Mouse (Mus musculus) c-Kit-positive CD71-negative TER-119-negative erythroid progenitor cells, embryonic 14.5 days (primary cell): ENCODE measurements around the gene Speg.

Source experiments
- DNase-seq: peaks from one replicate; pipeline ENCODE4 v3.0.0-alpha.2; 2013; ENCODE audit warnings: low read depth

Gene Speg

DNA sequence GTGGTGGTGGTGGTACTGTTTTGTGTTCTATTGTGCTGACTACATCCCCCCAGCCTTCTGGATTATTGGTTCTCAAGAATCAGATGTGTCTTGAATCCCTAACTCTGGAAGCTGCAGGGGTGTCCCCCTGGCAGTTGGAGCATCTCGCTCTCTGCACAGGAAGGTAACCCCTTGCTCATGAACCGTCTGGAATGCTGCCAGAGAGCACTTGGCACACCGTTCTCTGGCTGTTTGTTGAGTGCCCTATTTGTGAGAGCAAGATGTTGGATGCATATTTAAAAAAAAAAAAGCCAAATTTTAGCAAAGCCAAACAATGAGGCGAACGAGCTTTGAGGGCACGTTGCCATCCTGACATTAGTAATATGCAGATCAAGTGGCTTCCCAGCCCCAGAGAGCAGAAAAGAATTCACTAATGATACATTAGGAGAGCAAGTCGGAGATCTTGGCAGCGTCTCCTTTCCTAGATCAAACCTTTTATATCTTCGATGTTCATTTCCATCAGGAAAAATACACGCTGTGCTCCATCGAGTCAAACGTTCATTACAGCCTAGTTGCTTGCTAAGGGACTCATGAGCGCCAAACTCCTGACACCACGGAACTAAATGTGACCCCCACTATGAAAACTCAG lies 9.5 kb upstream of the Speg start:
- no peak for DNase-seq

GRCm38 (mm10) chr1:75369360-75369983 lies 5.6 kb upstream of the Speg start:
- DNase-seq = no peak

DNA sequence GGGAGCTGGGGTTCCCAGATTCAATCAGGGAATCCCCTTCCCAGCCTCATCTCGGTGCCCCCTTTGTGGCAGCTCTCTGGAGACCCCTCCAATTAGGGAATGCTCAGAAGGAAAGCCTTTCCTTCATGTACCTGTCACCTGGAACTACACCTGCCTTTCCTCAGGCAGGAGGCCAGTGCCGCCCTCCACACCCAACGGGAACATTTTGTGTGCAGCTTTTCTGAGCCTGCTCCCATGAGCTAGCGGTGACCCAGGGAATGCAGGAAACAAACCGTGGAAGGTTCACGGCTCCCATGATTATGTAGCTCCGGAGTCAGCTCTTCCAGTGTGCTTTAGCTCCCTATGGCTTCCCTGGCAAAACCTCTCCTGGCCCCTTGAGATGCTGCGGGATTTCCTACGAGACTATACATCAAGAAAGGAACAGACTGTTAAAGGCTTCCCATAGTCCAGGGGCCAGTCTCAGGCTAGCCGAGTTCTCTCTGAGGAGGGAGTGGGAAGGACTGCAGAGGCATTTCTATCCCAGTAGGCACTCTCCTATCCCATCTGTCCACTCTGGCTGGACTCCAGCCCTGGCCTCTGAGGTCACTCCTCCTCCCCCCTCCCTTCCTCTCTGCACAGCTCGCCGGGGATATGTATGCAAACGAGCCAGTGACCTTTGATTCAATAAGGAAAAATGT lies 5.0 kb upstream of the Speg start:
- no peak for DNase-seq

GRCm38 (mm10) chr1:75371317-75372095 lies 3.6 kb upstream of the Speg start:
- no peak for DNase-seq

DNA sequence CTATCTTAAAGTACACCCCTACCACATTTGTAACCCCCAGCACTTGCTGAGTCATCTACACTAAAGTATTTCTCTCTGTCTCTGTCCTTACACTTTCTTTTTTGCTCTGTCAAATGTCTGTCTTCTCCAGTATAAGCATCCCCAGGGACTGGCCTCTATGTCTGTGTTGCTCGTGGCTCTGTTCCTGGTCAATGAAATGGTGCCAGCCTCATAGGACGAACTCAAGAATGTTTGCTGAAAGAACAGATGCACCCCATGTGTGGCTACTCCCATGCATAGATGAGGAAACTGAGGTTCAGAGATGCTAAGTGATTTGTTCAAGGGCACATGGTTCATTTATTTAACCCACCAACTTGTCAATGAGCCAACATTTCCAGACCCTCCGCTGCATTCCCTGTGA lies 2.6 kb upstream of the Speg start:
- DNase-seq = no peak

GRCm38 (mm10) chr1:75373276-75373675 lies 1.8 kb upstream of the Speg start:
- DNase-seq = no peak

DNA sequence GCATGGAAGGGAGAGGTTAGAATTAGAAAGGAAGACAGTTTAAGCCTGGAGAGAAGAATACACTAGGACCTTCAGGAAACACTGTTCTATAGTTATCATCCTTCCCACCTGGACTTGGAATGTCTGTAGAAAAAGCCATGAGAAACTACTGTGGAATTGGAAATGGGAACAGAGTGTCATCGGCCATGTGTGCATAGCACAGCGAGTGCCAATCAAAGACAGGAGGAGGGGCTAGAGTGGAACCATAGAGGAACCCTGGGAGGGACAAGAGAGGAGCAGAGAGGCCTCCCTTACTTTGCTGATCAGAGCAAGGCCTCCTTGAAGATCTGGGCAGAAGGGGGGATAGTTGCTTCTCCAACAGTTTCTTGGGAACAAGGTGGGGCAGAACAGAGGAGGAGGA lies 4.1 kb downstream of the Speg start:
- no peak for DNase-seq

GRCm38 (mm10) chr1:75379931-75380330 lies 4.8 kb downstream of the Speg start:
- no peak for DNase-seq

GRCm38 (mm10) chr1:75380951-75381350 lies 5.9 kb downstream of the Speg start:
- DNase-seq = no peak

DNA sequence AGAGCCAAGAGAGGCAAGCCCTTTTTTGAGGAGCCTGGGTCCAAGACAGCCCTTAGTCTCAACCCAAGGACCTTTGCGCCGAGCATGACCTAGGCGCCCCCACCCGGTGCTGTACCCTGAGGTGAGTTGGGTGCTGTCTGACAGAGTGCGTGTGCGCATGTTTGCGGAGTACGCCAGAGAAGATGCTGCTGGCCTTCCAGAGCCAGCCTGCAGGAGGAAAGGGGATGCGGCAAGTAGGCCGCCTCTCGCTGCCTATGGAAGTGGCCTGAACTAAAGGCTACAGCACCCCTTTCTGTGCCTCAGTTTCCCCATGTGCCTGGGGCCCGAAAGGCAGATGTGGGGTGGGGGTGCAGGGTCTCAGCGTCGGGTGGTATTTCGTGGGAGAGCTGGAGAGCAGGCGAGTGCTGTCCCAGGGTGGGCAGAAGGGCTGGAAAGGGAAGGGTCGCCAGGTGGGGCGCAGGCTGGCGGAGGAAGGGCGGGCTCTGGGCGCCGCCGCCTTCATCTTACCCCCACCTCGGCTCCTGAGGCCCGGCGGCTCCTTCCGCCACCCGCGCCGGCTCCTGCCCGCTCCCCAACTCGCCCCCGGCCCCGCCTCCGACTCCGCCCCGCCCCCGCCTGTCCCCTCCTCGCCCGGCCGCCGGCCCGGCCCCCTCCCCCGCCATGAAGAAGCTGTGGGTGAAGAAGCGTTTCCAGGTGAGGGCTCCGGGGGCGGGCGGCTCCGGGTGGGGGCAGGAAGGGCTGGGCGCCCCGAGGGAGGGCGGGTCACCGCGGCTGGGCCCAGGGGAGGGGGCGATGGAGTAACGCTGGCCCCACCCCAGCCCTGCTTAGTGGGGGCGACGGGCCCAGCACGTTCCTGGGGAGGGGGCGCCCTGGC lies 6.6 kb downstream of the Speg start:
- no peak for DNase-seq

GRCm38 (mm10) chr1:75382356-75383071 lies 7.4 kb downstream of the Speg start:
- DNase-seq = no peak

DNA sequence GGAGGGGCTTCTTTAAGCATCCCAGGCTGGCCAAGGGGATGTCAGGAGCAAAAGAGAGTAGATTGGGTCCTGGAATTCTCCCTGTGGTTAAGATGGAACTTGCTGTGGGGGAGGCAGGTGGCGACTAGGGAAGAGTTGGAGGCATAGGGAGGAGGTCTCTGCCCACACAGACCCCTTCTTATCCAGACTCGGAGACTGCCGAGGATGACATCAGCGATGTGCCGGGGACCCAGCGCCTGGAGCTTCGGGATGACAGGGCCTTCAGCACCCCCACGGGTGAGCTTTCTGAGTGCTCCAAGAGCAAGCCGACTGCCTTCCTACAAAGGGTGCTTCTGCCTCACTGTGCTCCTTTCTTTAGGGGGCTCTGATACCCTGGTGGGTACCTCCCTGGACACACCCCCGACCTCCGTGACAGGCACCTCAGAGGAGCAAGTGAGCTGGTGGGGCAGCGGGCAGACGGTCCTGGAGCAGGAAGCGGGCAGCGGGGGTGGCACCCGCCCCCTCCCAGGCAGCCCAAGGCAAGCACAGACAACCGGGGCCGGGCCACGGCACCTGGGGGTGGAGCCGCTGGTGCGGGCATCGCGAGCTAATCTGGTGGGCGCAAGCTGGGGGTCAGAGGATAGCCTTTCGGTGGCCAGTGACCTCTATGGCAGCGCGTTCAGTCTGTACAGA lies 9.5 kb downstream of the Speg start:
- no peak for DNase-seq

GRCm38 (mm10) chr1:75385142-75385730 lies 10.1 kb downstream of the Speg start:
- no peak for DNase-seq

DNA sequence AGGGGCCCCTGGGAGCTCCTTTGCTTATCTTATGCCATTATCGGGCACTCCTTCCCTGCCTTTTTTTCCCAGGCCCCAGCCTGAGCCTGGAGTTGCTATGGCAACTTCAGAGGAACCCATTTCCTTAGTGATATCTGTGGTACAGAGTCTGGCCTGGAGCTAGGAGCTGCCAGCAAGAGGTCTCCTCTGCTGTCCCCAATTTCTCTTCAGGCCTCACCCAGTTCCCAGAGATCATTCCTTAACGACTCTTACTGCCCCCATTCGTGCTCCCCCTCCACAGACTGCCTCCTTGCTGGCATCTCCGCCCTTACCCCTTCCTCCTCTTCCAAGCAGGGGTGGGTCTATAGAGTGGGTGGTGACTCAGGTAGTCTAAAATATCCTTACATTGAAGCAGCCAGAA lies 11.1 kb downstream of the Speg start:
- DNase-seq = no peak

DNA sequence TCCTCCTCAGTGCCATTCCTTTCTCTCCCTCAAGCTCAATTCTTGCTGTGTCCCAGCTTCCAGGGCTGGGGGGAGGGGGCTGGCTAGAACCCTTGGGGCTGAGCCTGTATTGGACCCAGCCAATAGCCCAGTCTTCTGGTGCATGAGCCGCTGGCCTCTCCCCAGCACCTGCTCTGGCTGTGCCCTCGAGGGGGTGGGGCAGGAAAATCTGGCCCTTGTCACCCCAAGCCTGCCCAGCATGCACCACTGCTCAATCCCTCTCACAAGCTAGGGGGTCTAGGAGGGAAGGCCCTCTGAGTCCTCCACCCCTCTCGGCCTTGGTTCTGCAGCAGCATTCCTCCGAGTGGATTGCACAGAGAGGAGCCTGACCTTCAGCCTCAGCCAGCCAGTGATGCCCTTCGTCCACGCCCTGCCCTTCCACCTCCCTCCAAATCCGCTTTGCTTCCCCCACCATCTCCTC lies 12.4 kb downstream of the Speg start:
- DNase-seq = no peak

- DNase-seq = no peak
Measured at GRCm38 (mm10) chr1:75387929-75388897, 13.1 kb downstream of the Speg start.

GRCm38 (mm10) chr1:75388898-75389515 lies 13.9 kb downstream of the Speg start:
- no peak for DNase-seq

DNA sequence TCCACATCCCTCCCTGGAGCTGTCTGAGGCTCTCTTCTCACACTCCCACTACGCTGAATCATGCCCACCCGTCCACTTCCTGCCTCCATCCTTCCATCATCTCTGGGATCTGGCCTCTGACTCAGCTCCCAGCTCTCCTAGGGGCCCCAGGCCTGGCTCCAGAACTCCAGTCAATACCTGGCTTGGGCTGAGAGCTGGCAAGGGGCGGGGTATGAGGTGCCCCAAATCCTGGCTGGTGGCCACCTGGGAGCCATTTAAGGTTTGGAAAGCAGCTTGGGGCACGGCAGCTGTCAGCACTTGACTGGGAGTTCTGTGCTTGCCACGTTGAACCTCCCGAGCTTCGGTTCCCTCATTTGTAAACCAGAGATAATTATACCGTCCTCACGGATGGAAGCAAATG lies 18.0 kb downstream of the Speg start:
- no peak for DNase-seq
